Mouse (Mus musculus) right cerebral cortex, adult 18-20 months (tissue): ENCODE results near the gene Catsperd.
"Not testable (repeated sequence)": the region's sequence is repeated elsewhere in the genome, so short reads cannot be mapped to it uniquely, and the experiment has no call there.

Experiments
- DNase-seq: peaks from one replicate; pipeline ENCODE4 v3.0.0; 2022; ENCODE audit warnings: mixed read lengths

The Catsperd gene

DNA sequence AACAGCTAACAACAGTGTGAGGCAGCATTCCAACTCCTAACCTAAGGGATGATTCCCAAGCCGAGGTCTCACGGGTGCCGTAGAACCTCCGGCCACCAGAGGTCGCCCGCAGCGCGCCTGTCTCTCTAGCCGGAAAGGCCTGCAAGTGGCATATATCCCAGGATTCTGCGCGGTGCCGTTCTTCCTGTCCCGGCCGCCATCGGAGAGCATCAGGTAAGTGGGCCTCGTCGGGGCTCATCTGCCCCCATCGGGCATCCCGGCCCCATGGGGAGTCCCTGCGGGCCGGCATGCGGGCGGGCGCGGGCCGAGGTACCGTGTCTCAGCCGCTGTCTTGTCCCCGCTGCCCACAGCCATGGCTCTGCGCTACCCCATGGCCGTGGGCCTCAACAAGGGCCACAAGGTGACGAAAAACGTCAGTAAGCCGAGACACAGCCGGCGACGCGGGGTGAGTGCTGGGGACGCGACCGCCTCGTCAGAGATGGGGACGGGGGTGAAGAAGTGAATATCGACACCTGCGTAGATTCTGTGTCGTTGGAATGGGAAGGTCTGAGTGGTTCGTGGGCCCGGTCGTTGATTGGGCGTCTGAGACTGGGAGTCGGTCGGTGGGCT lies 14.6 kb upstream of the Catsperd start, which contains the start of gene Rpl36:
Gene Rpl36 (plus strand): TSS at position 181 of the 609 bp plus-strand sequence.
- DNase-seq: peak; percentile 96

DNA sequence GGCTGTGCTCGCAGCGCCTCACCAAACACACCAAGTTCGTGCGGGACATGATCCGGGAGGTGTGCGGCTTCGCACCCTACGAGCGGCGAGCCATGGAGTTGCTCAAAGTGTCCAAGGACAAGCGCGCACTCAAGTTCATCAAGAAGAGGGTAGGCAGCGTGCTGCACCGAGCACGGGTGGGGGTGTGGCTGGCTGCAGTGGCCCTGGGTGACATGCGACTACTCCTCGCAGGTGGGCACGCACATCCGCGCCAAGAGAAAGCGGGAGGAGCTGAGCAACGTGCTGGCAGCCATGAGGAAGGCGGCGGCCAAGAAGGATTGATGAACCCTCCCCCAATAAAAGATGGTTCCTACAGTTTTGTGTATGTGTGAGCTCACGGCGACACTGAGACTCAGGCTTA lies 14.1 kb upstream of the Catsperd start:
- DNase-seq: peak; percentile 44

DNA sequence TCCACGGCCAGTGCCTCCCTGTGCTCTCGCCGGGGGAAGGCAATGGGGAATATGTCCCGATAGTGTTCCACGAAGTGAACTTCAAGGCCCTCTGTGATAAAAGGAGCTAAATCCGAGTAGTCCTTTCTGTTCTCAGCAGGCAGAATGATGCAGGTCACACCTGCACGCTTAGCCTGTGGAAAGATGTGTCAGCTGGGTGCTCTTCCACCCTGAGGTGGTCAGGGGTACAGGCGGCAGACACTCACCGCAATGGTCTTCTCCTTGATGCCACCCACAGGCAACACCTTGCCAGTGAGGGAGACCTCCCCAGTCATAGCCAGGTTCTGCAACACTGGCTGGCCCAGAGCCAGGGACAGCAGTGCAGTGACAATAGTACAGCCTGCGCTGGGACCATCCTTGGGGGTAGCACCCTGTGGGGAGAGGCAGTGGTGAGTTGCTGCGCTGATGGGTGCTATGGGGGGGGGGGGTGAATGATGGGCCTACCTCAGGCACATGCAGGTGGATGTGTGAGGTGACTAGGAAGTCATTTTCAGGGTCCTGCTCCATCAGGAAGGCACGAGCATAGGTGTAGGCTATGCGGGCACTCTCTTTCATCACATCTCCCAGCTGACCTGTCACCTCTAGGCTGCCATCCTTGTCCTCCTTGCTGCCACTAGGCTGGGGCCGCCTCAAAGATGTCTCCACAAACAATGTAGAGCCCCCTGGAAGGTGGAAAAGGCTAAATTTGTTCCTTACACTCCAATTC lies 13.4 kb upstream of the Catsperd start:
- no peak for DNase-seq

DNA sequence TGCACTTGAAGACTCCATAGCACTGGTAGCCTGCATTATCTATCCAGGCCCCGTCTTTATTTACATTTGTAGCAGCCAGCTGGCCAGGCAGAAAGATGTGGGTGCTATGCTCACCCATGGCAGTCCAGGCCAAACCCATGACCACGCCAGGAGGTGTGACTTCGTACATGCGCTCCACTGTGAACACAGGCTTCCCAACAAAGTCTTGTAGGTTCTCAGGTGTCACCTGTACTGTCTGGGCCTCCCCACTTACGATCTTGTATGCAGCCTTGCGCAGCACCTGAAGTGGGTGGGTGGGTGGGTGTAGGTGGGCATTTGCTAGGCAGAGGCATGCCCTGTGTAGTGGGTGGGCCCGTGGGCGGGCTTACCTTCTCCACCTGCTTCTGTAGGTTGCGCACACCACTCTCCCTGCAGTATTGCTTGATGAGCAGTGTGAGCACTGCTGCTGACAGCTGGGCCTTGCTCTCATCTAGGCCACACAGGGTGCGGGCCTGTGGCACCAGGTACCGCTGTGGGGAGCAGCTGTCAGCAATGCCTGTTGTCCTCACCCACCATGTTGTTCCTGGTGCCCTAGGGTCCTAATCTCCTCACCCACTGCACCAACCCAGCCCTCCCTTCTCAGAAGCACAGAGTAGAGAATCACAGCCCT lies 12.7 kb upstream of the Catsperd start:
- no peak for DNase-seq

DNA sequence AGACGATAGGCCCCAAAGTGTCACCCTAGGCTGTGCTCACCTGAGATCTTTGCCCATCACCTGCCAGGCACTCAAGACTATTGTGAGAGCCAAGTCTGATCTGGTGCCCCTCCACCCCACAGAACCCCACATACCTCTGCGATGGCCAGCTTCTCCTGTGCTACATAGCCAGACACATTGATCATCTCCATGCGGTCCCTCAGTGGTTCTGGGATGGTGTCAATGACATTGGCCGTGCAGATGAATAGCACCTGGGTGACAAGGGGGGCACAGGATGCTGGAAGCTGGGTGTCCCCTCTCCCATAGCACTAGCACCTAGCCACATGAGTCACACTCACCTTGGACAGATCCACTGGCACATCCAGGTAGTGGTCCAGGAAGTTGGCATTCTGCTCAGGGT lies 12.2 kb upstream of the Catsperd start:
- no peak for DNase-seq

DNA sequence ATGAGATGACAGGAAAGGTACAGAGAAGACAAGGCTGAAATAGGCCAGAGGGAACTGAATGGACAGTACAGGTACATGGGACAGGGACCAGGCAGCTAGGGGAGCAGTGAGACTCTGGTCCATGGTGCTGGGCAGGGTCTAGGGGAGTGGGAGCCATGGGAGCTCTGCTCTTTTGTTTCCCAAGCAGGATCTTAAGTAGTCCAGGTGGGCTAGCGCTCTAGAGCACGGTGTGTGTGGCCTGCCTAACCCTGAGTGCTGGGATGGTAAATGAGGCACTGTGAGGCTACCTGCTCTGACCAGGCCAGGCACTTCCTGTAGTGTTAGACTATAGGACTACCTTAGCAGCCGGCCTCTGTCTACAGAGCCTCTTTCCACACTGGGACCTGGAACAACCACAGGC lies 11.2 kb upstream of the Catsperd start:
- no peak for DNase-seq

DNA sequence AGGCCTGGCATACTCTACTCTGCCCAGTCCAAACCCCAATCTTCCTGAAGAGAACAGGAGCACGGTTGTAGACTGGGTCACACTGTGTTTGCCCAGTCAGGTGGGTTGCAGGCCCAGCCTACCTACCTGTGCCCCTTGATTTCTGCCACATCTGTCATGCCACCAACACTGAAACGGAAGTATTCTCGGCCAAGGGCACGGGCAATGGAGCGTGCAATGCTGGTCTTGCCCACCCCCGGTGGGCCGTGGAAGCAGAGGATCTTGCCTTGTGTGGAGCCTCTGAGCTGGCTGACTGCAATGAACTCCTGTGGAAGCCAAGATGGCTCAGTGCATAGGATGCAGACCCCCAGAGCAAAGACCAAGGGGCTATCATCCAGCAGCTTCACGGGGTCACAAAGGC lies 10.3 kb upstream of the Catsperd start:
- no peak for DNase-seq

DNA sequence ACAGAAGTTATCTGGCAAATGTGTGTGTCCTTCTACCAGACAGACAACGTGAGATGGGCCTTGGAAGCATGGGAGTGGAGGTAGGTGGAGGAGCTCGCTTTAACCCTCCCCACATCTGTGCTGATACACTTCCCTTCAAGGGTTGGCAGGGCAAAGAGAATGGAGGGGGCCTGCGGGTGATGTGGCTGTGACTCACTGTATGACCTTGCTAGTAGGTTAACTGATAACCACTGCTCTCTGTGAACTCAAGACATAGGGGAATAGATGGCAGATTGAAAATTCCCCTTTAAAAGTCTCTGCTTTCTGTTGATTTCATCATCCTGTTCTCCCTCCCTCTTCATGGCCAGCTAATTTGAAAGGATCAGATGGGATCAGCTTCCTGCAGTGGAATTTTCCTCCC lies 2.4 kb upstream of the Catsperd start:
- DNase-seq: no peak

DNA sequence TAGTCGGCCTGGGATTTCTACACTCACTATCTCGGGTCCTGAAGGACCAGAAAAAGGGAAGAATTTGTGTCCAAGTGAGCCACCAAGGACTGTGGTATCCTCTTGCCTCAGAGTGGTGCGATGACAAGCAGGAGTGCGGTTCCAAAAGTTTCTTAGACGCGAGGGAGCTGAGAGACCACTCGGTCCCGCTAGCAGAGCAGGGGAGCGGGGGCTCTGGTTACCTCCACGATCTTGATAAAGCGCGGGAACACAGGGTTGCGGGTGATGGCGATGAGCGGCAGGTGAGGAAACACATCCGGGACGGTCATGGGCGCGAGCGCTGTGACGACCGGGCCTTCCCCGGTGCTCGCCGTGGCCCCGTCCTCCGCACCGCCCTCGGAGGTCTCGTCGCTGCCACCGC lies 1.7 kb upstream of the Catsperd start:
- DNase-seq: no peak

DNA sequence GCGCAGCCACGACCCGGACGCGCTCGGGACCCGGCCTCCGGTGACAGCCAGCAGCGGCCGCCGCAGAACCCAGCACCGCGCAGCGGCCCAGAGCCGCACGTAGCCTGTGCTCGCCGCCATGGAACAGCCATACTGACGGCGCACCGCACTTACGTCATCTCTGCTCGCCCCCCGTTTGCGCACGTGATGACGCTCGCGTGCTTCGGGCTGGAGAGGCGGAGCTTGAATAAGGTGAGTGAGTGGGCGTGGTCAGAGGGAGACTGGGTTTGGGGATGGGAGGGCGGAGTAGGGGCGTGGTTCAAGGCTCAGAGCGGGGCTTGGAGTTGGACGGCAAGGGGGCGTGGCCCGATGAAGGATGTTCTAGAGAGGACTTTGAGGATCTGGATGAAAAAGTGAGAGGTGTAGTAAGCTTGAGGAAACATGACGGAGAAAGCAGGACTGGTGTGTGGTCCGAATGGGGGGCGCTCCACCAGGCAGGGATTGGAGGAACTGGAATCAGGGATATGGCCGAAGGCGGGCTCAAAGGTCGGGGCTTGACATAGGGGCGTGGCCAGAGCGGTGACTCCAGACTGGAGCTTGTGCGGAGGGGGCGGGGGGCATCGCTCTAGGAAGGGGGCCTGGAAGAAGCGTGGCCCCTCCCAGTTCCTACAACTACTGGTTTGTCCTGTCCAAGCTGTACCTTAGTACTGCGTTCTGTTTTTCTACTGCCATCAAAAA lies 1.0 kb upstream of the Catsperd start, which contains the start of gene Lonp1:
Gene Lonp1 (minus strand): TSS at position 134 of the 717 bp plus-strand sequence.
- peak; percentile 96 for DNase-seq

DNA sequence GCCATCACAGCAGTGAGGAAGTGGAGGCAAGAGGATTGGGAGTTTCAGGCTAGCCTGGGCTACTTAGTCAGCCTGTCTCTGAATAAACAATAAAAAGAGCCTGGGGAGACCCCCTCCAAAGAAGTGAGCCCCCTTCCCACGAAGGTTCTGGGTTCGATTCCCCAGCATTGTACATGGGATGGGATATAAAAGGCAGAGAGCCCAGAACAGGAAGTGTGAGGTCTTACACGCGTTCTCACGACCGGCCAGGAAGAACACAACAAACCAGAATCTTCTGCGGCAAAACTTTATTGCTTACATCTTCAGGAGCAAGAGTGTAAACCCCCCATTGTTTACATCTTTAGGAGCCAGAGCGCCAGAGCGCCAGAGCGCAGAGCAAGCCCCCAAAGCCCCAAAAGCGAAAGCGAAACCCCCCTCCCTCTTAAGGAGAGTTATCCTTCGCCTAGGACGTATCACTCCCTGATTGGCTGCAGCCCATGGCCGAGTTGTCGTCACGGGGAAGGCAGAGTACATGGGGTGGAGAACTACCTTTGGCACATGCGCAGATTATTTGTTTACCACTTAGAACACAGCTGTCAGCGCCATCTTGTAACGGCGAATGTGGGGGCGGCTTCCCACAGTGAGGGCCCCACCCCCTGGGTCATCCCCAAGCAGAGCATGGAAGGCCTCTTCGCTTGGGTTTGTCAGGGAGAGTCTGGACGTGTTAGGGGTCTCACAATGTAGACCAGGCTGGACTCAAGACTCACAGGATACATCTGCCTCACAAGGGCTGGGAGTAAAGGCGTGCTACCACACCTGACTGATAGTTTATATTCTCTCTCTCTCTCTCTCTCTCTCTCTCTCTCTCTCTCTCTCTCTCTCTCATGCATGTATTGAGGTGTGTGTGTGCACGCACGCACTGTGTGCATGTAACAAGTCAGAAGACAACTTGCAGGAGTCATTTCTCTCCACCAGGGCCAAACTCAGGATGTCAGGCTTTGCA lies 2.1 kb downstream of the Catsperd start:
- DNase-seq: not testable (repeated sequence)

DNA sequence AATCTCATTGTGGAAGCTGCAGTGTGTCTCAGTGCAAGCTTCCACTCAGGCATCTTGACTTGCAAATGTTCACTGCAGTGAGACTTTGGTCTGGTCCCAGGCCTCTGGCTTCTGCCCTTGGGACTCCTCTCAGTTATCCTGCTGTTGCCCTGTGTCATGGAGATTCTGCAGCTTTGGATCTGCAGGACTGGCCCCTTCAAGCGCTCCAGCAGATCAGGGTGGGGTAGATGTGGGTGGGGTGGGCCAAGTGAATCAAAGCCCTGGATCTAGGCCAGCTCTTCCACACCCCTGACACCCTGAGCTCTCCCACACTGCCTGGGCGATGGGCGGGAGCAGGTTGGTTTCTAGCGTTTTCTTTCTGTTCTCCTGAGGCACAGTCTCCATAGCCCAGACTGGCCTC lies 3.9 kb downstream of the Catsperd start:
- DNase-seq: no peak

DNA sequence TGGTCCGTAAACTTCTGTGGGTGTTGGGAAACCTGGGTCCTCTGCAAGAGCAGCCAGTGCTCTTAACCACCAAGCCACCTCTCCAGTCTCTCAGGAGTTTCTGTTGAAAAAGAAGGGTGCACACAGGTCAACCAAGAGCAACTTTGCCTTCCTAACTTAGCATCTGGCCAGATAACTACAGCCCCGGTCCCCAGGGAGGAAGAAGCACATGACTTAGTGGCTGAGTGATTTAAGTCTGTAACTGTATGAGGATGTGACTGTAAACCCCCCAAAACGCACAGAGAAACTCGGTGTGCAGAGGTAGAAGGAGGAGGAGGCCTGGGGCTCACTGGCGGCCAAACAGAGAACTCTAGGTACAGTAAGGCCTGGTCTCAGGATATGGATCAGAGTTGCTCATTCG lies 6.1 kb downstream of the Catsperd start:
- no peak for DNase-seq

DNA sequence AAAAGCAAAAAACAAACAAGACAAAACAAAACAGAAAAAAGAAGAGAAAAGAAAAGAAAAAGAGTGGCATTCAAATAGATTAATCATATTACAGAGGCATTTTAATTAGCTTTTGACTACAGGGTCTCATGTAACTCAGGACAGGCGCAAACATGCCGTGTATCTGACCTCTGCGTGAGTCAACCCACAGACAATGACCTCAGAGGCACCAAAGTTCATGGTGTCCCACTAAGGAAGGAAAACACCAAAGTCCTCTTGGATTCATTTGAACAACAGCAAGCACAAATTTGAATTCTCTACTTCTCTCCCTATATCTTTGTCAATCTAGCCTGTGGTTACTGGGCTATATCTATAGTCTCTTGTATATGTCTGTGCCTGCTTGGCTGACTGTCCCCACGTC lies 15.3 kb downstream of the Catsperd start:
- DNase-seq: no peak

DNA sequence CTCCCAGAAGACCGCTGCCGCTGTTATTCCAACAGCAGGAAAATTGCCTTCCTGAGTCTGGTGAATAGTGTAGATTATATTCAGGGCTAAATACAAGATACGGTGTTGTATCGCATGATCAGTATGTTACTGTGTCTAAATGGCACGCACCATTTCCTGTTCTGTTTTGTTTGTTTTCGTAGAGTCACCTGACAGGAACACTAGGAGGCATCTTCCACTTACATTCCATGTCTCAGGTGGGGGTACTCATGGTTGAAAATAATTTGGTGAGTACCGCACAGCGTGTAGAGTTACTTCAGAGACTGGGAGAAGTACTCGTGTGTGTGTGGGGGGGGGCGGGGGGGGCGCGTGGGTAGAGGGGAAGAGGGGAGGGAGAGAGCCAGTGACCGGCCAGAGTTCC lies 19.6 kb downstream of the Catsperd start:
- DNase-seq: no peak

DNA sequence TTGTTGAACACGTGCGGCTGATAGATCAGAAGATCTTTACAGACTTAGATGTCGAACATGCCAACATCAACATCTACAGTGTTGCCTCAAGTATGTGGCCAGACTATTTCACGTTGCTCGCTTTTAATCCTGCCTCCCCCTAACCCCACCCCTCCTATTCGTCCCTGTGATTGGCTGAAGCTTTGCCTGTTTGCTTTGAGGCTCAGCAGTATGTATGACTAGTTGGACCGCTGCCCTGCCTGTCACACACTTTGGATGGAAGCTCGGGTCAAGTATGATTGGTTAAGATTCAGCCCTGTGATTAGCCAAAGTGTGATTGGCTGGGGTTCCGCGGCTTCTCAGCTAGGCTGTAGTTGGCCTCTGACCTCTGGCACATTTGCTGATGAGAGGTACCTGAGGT lies 23.9 kb downstream of the Catsperd start:
- no peak for DNase-seq

DNA sequence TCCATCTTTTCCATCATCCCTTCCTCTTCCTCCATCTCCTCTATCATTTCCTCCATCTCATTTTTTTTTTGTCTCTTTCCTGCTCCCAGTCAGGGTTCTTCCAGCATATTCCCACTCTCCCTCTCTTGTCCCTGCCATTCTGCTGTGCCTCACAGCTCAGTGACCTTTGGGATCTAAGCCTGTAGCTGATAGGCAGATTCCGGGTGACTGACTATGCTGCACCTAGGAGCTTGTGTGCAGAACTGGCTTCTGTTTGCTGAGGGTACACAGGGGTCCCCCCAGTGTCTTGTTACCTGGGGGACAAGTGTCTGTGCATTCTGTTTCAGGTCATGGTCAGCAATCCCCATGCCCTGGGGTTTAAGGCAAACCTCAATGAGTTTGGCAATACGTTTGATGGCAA lies 26.8 kb downstream of the Catsperd start:
- no peak for DNase-seq

DNA sequence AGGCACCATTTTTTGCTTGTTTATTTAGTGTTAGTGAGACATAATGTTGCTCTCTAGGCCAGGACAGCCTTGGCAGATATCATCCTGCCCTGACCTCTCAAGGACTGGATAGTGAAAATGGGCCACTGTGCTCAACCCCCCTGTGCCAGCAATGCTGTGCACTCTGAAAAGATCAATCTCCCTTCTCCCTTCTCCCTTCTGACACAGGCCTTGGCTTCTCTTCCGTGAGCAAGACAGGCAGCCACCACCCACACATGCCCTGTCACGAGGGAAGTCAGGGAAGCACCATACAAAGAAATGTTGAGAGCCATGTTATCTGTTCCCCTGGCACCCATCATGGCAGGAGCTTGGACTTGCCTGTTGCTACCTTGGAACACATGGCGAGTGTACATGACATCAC lies 27.4 kb downstream of the Catsperd start:
- no peak for DNase-seq

DNA sequence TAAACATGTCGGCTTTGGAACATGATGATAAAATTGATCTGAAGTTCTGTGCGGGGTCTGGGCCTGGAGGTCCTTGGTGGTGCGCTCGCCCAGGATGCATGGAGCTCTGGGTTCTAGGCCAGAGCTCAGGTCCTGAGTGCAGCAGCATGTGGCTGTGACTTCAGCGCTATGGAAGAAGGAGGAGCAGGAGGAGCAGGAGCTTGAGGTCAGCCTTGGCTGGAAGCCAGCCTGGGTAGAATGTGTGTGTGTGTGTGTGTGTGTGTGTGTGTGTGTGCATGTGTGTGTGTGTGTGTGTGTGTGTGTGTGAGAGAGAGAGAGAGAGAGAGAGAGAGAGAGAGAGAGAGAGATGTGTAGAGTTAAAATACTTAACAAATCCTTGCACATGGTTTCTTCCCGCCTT lies 28.2 kb downstream of the Catsperd start:
- no peak for DNase-seq

DNA sequence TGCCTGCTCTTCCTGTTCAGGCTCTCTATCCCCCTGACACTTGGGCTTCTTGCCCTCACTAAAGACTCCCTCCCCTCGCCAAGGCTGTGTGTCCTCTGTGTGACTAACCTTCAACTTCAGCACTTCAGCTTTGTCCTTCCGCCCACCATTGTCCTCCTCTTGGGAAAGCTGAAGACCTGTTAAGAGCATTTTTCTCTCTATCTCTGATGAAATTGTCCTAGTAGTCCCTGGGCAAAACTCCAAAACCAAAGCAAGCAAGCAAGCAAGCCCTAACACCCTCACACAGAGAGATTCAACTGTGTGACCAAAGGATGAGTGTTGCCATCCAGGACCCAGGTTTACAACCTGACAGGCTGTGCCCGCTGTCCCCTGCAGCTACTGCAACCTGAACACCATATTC lies 35.7 kb downstream of the Catsperd start:
- DNase-seq: no peak

DNA sequence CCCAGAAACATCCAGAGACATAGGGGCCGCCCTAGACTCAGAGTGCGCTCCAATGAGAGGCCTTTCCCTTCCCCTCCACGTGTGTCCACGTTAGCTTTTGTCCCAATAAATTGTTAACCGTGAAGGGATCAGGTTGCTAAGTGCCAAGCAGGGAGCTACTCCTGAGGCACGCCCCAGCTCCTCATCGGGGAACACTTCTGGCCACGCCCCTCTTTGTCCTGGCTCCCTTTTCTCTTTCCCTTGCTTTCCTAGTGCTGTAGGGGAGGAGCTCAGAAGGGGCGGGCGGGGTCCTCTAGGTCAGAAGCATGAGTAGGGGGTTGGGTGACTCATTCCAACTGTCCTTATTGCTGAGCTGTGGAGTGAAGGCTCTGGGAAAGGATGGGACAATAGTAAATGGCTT lies 36.4 kb downstream of the Catsperd start:
- DNase-seq: no peak

DNA sequence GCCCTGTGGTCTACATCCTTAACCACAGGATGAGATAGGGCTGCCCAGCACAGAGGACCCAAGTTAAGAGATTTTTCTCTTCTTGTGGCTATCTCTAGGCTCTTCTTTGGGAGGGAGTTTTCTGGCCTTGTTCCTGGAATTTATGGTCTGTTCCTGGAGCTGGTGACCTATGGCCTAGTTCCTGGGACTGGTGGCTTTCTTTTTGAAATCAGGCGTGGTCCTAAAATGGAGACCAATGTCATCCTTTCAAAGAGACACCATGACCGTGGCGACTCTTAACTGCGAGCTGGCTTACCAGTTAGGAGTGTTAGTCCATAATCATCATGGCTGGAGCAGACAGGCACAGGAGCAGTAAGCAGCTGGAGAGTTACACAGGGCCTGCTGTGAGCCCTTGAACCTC lies 38.4 kb downstream of the Catsperd start:
- no peak for DNase-seq
